Mouse (Mus musculus) ES-E14 (cell line): ENCODE data around the gene A730049H05Rik. TPM values are rescaled to one million over a fixed set of nuclear protein-coding genes. Genes with fewer than 3 reads are reported as not detected.

Source experiments
- DNase-seq: peaks from one replicate; pipeline ENCODE4 v3.0.0-alpha.2; 2013; ENCODE audit warnings: low read depth, low spot score
- H3K27ac ChIP-seq: 2 replicates; pipeline ENCODE4 v1.5.1; 2012; ENCODE audit warnings: low read depth, mild to moderate bottlenecking, low read length, moderate library complexity, mixed read lengths; ENCODE audit not compliant: poor library complexity, insufficient read depth, severe bottlenecking
- H3K36me3 ChIP-seq: 2 replicates; pipeline ENCODE4 v1.6.1; 2012; ENCODE audit warnings: mild to moderate bottlenecking, low read length, moderate library complexity, mixed read lengths; ENCODE audit not compliant: control insufficient read depth, poor library complexity, insufficient read depth, severe bottlenecking
- H3K4me1 ChIP-seq, 2 experiments: fragments of 150-350 bp in 1 of 2; sonication (generic) in 1 of 2; 2 replicates each; pipeline ENCODE4 v1.6.1; 2012; ENCODE audit warnings: low read length in 2 of 2, mild to moderate bottlenecking in 1 of 2, mixed read lengths in 1 of 2; ENCODE audit not compliant: control insufficient read depth in 2 of 2, insufficient read depth in 2 of 2, poor library complexity in 1 of 2
- H3K4me3 ChIP-seq, 2 experiments: fragments of 150-350 bp in 1 of 2; sonication (generic) in 1 of 2; 2 replicates each; pipeline ENCODE4 v1.5.1; 2012; ENCODE audit warnings: low read length in 2 of 2, low read depth in 1 of 2, mild to moderate bottlenecking in 1 of 2, mixed read lengths in 1 of 2; ENCODE audit not compliant: insufficient read depth in 1 of 2, poor library complexity in 1 of 2, severe bottlenecking in 1 of 2
- H3K9ac ChIP-seq: 2 replicates; pipeline ENCODE4 v1.6.1; 2012; ENCODE audit warnings: low read depth, mild to moderate bottlenecking, low read length, mixed read lengths; ENCODE audit not compliant: poor library complexity, insufficient read depth, severe bottlenecking
- H3K9me3 ChIP-seq: fragments of 150-350 bp; sonication (generic); 2 replicates; pipeline ENCODE4 v1.6.1; 2012; ENCODE audit warnings: low read depth, mild to moderate bottlenecking, low read length; ENCODE audit not compliant: control insufficient read depth, insufficient read depth
- CHD2 ChIP-seq: IDR thresholded peaks from 2 replicates; pipeline ENCODE4 v1.6.1; 2014; ENCODE audit warnings: mild to moderate bottlenecking, low read depth, low read length, inconsistent platforms
- HCFC1 ChIP-seq: IDR thresholded peaks from 2 replicates; pipeline ENCODE4 v1.6.1; 2012; ENCODE audit warnings: low read length, inconsistent platforms, borderline replicate concordance; ENCODE audit not compliant: insufficient read depth
- MAFK ChIP-seq: IDR thresholded peaks from 2 replicates; pipeline ENCODE4 v1.6.1; 2014; ENCODE audit warnings: mild to moderate bottlenecking, low read depth, low read length, inconsistent platforms; ENCODE audit not compliant: insufficient read depth
- ZC3H11A ChIP-seq: IDR thresholded peaks from 2 replicates; pipeline ENCODE4 v1.6.1; 2012; ENCODE audit warnings: low read depth, mild to moderate bottlenecking, inconsistent platforms, low read length, borderline replicate concordance
- ZNF384 ChIP-seq: IDR thresholded peaks from 2 replicates; pipeline ENCODE4 v1.6.1; 2012; ENCODE audit warnings: low read depth, low read length, inconsistent platforms
- in situ Hi-C, 2 experiments: fragments of 600-800 bp; cut with MboI; formaldehyde crosslinking; loops; one replicate each; pipeline ENCODE4 v1.15.1; 2025; ENCODE audit warnings: low sequenced_read_pairs in 2 of 2, inconsistent platforms in 1 of 2; ENCODE audit not compliant: unreplicated experiment in 2 of 2
- total RNA-seq: library from RNA; depleted of rRNA; stranded (reverse); fragments of 300-350 nt; gene quantifications from 2 replicates; pipeline ENCODE4 v1.2.3, GENCODE M21; 2012

A730049H05Rik gene
- total RNA-seq, 1 experiment = 2.5 TPM

- no peak overlapping the region for H3K4me3 ChIP-seq
- no peak overlapping the region for H3K9ac ChIP-seq
- no peak for TF ChIP-seq ZNF384
- no peak for TF ChIP-seq ZC3H11A
- no peak for TF ChIP-seq MAFK
- no peak for TF ChIP-seq CHD2
- TF ChIP-seq HCFC1 = no peak
- no peaks in the 10 kb centered on the region for H3K9me3 ChIP-seq
- in situ Hi-C loops = no loop called here
- DNase-seq = no peak
- H3K4me1 ChIP-seq = no peaks in the 10 kb centered on the region
- H3K36me3 ChIP-seq = no peaks in the 10 kb centered on the region
- no peak overlapping the region for H3K27ac ChIP-seq
Measured at GRCm38 (mm10) chr6:92878771-92879170, 62.5 kb downstream of the A730049H05Rik start.

- in situ Hi-C loops = no loop called here
Measured at GRCm38 (mm10) chr6:92879700-92880265, 63.5 kb downstream of the A730049H05Rik start.

GRCm38 (mm10) chr6:92882446-92882845, 66.2 kb downstream of the A730049H05Rik start:
- Histone ChIP-seq H3K9me3 (no peaks in the 10 kb centered on the region), H3K36me3 (no peaks in the 10 kb centered on the region), H3K4me3 (no peak overlapping the region), H3K4me1 (no peaks in the 10 kb centered on the region), H3K27ac (no peak overlapping the region), H3K9ac (no peak overlapping the region)
- TF ChIP-seq ZNF384 = no peak
- in situ Hi-C loops = no loop called here
- no peak for DNase-seq

More at GRCm38 (mm10) chr6:92879700-92880265, 63.5 kb downstream of the A730049H05Rik start:
- Histone ChIP-seq H3K27ac (no peak overlapping the region), H3K9me3 (no peaks in the 10 kb centered on the region), H3K4me3 (no peak overlapping the region), H3K9ac (no peak overlapping the region), H3K36me3 (no peaks in the 10 kb centered on the region), H3K4me1 (no peaks in the 10 kb centered on the region)
- no peak for DNase-seq
- TF ChIP-seq HCFC1 (no peak), ZNF384 (no peak), CHD2 (no peak), MAFK (no peak), ZC3H11A (no peak)

- in situ Hi-C loops = no loop called here
- no peak for DNase-seq
- TF ChIP-seq CHD2 (no peak), ZC3H11A (no peak), HCFC1 (no peak), ZNF384 (no peak), MAFK (no peak)
- Histone ChIP-seq H3K4me3 (no peak overlapping the region), H3K4me1 (no peaks in the 10 kb centered on the region), H3K27ac (no peak overlapping the region), H3K9me3 (no peaks in the 10 kb centered on the region), H3K9ac (no peak overlapping the region), H3K36me3 (no peaks in the 10 kb centered on the region)
Measured at GRCm38 (mm10) chr6:92883131-92883900, 67.0 kb downstream of the A730049H05Rik start.
